Mouse (Mus musculus) C2C12 (cell line): ENCODE data around the gene Ank.

Experiments used
- CEBPB ChIP-seq: IDR thresholded peaks from one replicate; pipeline ENCODE4 v1.6.1; 2011; ENCODE audit warnings: low read depth, mild to moderate bottlenecking, control low read depth, moderate library complexity
- CTCF ChIP-seq: IDR thresholded peaks from one replicate; pipeline ENCODE4 v1.5.1; 2011; ENCODE audit not compliant: control insufficient read depth, insufficient read depth, insufficient read length
- MAX ChIP-seq: IDR thresholded peaks from one replicate; pipeline ENCODE4 v1.6.1; 2011; ENCODE audit warnings: mild to moderate bottlenecking, control low read depth
- MYOD1 ChIP-seq: IDR thresholded peaks from one replicate; pipeline ENCODE4 v1.6.1; 2011; ENCODE audit warnings: low read depth; ENCODE audit not compliant: control insufficient read depth, insufficient read length
- MYOG ChIP-seq: IDR thresholded peaks from one replicate; pipeline ENCODE4 v1.6.1; 2011; ENCODE audit not compliant: control insufficient read depth, insufficient read length; ENCODE audit errors: extremely low read depth
- USF1 ChIP-seq: IDR thresholded peaks from one replicate; pipeline ENCODE4 v1.6.1; 2011; ENCODE audit warnings: low read depth, mild to moderate bottlenecking, control low read depth, moderate library complexity

- TF ChIP-seq CTCF (no peak), CEBPB (no peak), MYOG (no peak), MAX (no peak), USF1 (no peak), MYOD1 (no peak)
These were observed 16.7 kb downstream of the Ank start for GRCm38 (mm10) chr15:27483183-27483582.
